Mouse (Mus musculus): Measurements from ENCODE around the gene Khdc1a. TPM values are rescaled to one million over a fixed set of nuclear protein-coding genes. Genes with fewer than 3 reads are reported as not detected.
"Not testable (repeated sequence)": the region's sequence is repeated elsewhere in the genome, so short reads cannot be mapped to it uniquely, and the experiment has no call there.

Khdc1a gene
- not detected in 2 replicates for polyA plus RNA-seq (2016; fragmentation: Nextera tagmentation; extraction: Ambion mirVana)

- ATAC-seq (ENCODE audit: low FRiP score) = no peak
- Histone ChIP-seq H3K4me2 (replicated peaks) (no peak within 1 kb of the TSS), H3K4me3 (no peak within 1 kb of the TSS), H3K27ac (no peak within 1 kb of the TSS), H3K9ac (no peak within 1 kb of the TSS), H3K4me1 (no peaks in the 10 kb centered on the region), H3K27me3 (no peaks in the 10 kb centered on the region), H3K36me3 (no peaks in the 10 kb centered on the region), H3K9me3 (replicated peaks) (no peaks in the 10 kb centered on the region)
- 82% methylated on average over 2 of the region's 2 CpGs for WGBS
These were observed at the start of gene Khdc1a for GRCm38 (mm10) chr1:21349341-21349740. Khdc1a (plus strand) TSS chr1:21349641.

DNA sequence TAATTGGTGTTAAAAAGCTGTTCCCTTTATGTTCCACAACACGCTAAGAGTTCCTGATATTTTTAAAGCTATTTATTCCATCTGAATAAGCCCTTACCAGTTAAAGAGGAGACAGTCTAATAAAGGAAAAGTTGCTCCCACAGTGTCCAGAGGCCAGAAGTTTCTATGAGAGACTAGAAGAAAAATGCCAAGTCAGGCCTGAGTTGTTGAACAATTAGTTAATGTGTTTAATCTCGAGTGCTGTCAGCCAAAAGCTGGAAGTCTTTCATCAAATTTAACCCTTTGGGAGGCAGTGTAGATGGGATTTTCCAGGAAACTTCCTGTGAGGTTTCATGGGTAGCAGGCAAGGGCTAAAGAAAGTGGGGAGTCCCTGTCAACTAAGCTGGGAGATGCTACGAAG lies 49.6 kb upstream of the Khdc1a start:
- no peak for ATAC-seq (ENCODE audit: low FRiP score)
- H3K9me3 ChIP-seq (replicated peaks) = no peaks in the 10 kb centered on the region
- no peak overlapping the region for H3K4me2 ChIP-seq (replicated peaks)
- H3K27ac ChIP-seq = no peak overlapping the region
- H3K27me3 ChIP-seq = no peaks in the 10 kb centered on the region
- no peak overlapping the region for H3K9ac ChIP-seq
- H3K4me3 ChIP-seq = no peak overlapping the region
- no peaks in the 10 kb centered on the region for H3K4me1 ChIP-seq
- 53% methylated on average over 3 of the region's 3 CpGs for WGBS
- no peaks in the 10 kb centered on the region for H3K36me3 ChIP-seq

- Histone ChIP-seq H3K27ac (no peak overlapping the region), H3K4me2 (replicated peaks) (no peak overlapping the region), H3K27me3 (no peaks in the 10 kb centered on the region), H3K4me3 (no peak overlapping the region), H3K36me3 (no peaks in the 10 kb centered on the region), H3K9ac (no peak overlapping the region), H3K4me1 (no peaks in the 10 kb centered on the region), H3K9me3 (replicated peaks) (no peaks in the 10 kb centered on the region)
- WGBS = 83% methylated on average over 3 of the region's 3 CpGs
- no peak for ATAC-seq (ENCODE audit: low FRiP score)
These were observed 47.8 kb upstream of the Khdc1a start for GRCm38 (mm10) chr1:21301686-21302085.

DNA sequence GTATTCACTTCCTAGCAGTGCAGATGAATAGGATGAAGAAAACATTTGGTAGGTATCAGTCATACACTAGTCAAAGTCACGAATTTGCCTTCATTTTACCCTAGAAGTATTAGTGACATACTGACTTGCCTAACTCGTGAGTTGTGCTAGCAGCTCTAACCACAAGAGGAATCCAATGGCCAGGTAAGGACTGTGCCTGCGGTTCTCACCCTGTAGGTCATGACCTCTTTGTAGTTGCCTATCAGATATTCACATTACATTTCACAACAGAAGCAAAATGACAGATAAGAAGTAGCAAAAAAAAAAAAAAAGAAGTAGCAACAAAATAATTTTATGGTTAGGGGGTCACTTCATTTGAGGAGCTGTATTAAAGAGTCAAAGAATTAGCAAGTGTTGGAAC lies 45.3 kb upstream of the Khdc1a start:
- ATAC-seq (ENCODE audit: low FRiP score) = no peak
- Histone ChIP-seq H3K4me2 (replicated peaks) (no peak overlapping the region), H3K9me3 (replicated peaks) (no peaks in the 10 kb centered on the region), H3K36me3 (no peaks in the 10 kb centered on the region), H3K27me3 (no peaks in the 10 kb centered on the region), H3K9ac (no peak overlapping the region), H3K4me1 (no peaks in the 10 kb centered on the region), H3K4me3 (no peak overlapping the region), H3K27ac (no peak overlapping the region)
- 77% methylated on average over 3 of the region's 3 CpGs for WGBS

DNA sequence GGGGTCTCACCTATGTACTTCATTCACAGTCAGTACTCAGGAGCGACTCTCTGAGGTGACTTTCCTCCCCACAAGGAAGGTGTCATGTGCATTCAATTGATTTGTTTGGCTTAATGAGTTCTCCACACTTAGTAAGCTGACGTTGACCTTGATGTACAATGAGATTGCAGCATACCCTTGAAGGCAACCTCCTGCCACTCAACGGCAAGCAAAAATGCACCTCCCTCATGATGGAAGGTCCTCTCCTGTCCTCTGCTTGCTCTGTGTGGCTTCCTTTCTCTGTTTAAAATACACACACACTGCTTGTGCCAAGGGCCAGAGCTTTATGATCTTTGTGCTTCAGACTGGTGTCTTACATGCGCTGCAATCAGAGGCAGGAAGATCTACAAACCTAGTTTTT lies 44.8 kb upstream of the Khdc1a start:
- no peaks in the 10 kb centered on the region for H3K4me1 ChIP-seq
- 90% methylated on average over 4 of the region's 4 CpGs for WGBS
- H3K4me3 ChIP-seq = no peak overlapping the region
- H3K27ac ChIP-seq = no peak overlapping the region
- no peak for ATAC-seq (ENCODE audit: low FRiP score)
- H3K9me3 ChIP-seq (replicated peaks) = no peaks in the 10 kb centered on the region
- no peaks in the 10 kb centered on the region for H3K36me3 ChIP-seq
- no peak overlapping the region for H3K4me2 ChIP-seq (replicated peaks)
- H3K27me3 ChIP-seq = no peaks in the 10 kb centered on the region
- H3K9ac ChIP-seq = no peak overlapping the region

DNA sequence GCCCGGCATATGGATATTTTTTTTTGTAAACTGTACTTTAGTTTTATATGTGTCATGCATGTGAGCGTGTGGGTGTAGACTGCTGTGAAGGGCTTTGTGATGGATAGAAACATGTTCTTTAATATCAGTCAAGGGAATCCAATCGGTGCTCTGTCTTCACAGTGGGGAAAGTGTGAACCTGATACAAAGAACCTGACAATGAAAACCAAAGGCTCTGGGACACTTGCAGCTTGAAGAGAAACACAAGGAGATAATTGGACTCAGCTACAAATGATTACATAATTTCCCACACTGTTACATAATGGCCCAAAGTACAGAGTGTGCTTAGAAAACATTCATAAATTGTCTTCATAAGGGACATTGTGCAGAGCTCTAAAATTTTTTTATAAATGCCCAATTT lies 44.0 kb upstream of the Khdc1a start:
- Histone ChIP-seq H3K27ac (no peak overlapping the region), H3K4me1 (no peaks in the 10 kb centered on the region), H3K4me2 (replicated peaks) (no peak overlapping the region), H3K9ac (no peak overlapping the region), H3K36me3 (no peaks in the 10 kb centered on the region), H3K4me3 (no peak overlapping the region), H3K9me3 (replicated peaks) (no peaks in the 10 kb centered on the region), H3K27me3 (no peaks in the 10 kb centered on the region)
- ATAC-seq (ENCODE audit: low FRiP score) = no peak
- 95% methylated on average over 3 of the region's 3 CpGs for WGBS

- Histone ChIP-seq H3K27me3 (no peaks in the 10 kb centered on the region), H3K36me3 (no peaks in the 10 kb centered on the region), H3K4me2 (replicated peaks) (no peak overlapping the region), H3K4me3 (no peak overlapping the region), H3K9ac (no peak overlapping the region), H3K4me1 (no peaks in the 10 kb centered on the region), H3K27ac (no peak overlapping the region), H3K9me3 (replicated peaks) (no peaks in the 10 kb centered on the region)
- no peak for ATAC-seq (ENCODE audit: low FRiP score)
- WGBS = 97% methylated on average over 2 of the region's 2 CpGs
These were observed 35.1 kb upstream of the Khdc1a start for GRCm38 (mm10) chr1:21314336-21314735.

GRCm38 (mm10) chr1:21315756-21316155 lies 33.7 kb upstream of the Khdc1a start:
- Histone ChIP-seq H3K4me3 (no peak overlapping the region), H3K9me3 (replicated peaks) (no peaks in the 10 kb centered on the region), H3K4me2 (replicated peaks) (no peak overlapping the region), H3K36me3 (no peaks in the 10 kb centered on the region), H3K27ac (no peak overlapping the region), H3K27me3 (no peaks in the 10 kb centered on the region), H3K4me1 (no peaks in the 10 kb centered on the region), H3K9ac (no peak overlapping the region)
- ATAC-seq (ENCODE audit: low FRiP score) = no peak
- WGBS = 83% methylated on average over 2 of the region's 2 CpGs

- Histone ChIP-seq H3K9ac (no peak overlapping the region), H3K27me3 (no peaks in the 10 kb centered on the region), H3K4me1 (no peaks in the 10 kb centered on the region), H3K4me3 (no peak overlapping the region), H3K27ac (no peak overlapping the region), H3K4me2 (replicated peaks) (no peak overlapping the region), H3K9me3 (replicated peaks) (no peaks in the 10 kb centered on the region), H3K36me3 (no peaks in the 10 kb centered on the region)
- ATAC-seq (ENCODE audit: low FRiP score) = no peak
- WGBS = 73% methylated on average over 2 of the region's 2 CpGs
These were observed 33.1 kb upstream of the Khdc1a start for GRCm38 (mm10) chr1:21316305-21316704.

DNA sequence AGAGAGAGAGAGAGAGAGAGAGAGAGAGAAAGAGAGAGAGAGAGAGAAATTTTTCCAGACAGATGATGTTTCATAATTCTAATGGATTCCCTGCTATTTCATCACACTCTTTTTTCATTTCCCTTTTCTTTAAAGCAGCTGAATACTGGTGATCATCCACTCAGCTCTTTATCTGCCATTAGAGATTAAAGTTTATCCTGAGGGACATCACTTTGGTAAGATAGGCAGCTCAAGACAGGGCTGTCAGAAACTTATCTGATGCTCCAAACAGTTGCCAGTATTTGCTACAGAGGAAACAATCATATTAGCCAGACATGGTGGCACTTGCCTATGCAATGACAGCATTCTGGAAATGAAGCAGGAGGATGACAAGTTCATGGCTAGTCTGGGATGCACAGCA lies 31.2 kb upstream of the Khdc1a start:
- Histone ChIP-seq H3K4me2 (replicated peaks) (no peak overlapping the region), H3K4me1 (no peaks in the 10 kb centered on the region), H3K4me3 (no peak overlapping the region), H3K9ac (no peak overlapping the region), H3K27ac (no peak overlapping the region), H3K27me3 (no peaks in the 10 kb centered on the region), H3K36me3 (no peaks in the 10 kb centered on the region), H3K9me3 (replicated peaks) (no peaks in the 10 kb centered on the region)
- no peak for ATAC-seq (ENCODE audit: low FRiP score)

DNA sequence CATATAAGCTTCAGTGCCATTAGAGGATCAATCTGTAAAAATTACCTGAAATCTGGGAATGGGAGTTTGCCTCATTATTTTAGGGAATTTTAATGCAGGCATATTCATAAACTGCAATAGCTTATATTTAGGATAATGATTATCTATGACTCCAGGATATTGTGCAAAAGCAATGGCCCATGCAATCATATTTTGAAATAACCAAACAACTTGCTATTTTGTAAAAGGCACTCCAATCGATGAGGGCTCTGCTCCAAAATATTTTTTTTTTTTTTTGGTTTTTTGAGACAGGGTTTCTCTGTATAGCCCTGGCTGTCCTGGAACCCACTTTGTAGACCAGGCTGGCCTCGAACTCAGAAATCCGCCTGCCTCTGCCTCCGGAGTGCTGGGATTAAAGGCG lies 29.2 kb upstream of the Khdc1a start:
- H3K4me1 ChIP-seq; H3K4me2 ChIP-seq (replicated peaks); H3K27me3 ChIP-seq; H3K4me3 ChIP-seq; H3K27ac ChIP-seq; ATAC-seq (ENCODE audit: low FRiP score); H3K9ac ChIP-seq; H3K9me3 ChIP-seq (replicated peaks); H3K36me3 ChIP-seq: not testable (repeated sequence)
- 89% methylated on average over 5 of the region's 5 CpGs for WGBS

- ATAC-seq (ENCODE audit: low FRiP score) = no peak
- Histone ChIP-seq H3K27ac (no peak overlapping the region), H3K4me3 (no peak overlapping the region), H3K27me3 (no peaks in the 10 kb centered on the region), H3K4me1 (no peaks in the 10 kb centered on the region), H3K9me3 (replicated peaks) (no peaks in the 10 kb centered on the region), H3K9ac (no peak overlapping the region), H3K4me2 (replicated peaks) (no peak overlapping the region), H3K36me3 (no peaks in the 10 kb centered on the region)
- WGBS = 90% methylated on average over 1 of the region's 1 CpGs
These were observed 27.8 kb upstream of the Khdc1a start for GRCm38 (mm10) chr1:21321656-21322055.

- no peak overlapping the region for H3K9ac ChIP-seq
- 47% methylated on average over 1 of the region's 1 CpGs for WGBS
These were observed 25.4 kb upstream of the Khdc1a start for GRCm38 (mm10) chr1:21323996-21324574.

More at GRCm38 (mm10) chr1:21323996-21324574, 25.4 kb upstream of the Khdc1a start:
- no peak for ATAC-seq (ENCODE audit: low FRiP score)
- Histone ChIP-seq H3K4me1 (no peaks in the 10 kb centered on the region), H3K4me3 (no peak overlapping the region), H3K4me2 (replicated peaks) (no peak overlapping the region), H3K27ac (no peak overlapping the region), H3K27me3 (no peaks in the 10 kb centered on the region), H3K36me3 (no peaks in the 10 kb centered on the region), H3K9me3 (replicated peaks) (no peaks in the 10 kb centered on the region)
